ENCODE assay signal across 26 mouse cellular contexts in genomic region chr8:48011871-48012270, GRCm38 (mm10).
"Had no signal": no experiment of that assay in that cellular context is flagged by ENCODE, and none has a peak within 500 bp of the region (broad histone marks: within the 10 kb centered on the region; RNA-seq: fewer than 3 reads in every experiment).

No protein-coding gene starts in this region.

- H3K4me3 ChIP-seq: gastrocnemius, adult 2 months; heart, adult 2 months; heart, embryonic 12.5 days; hindbrain, embryonic 10.5 days; hindbrain, embryonic 12.5 days; intestine, embryonic 15.5 days; layer of hippocampus, adult 2 months; left cerebral cortex, adult 2 months; limb, embryonic 13.5 days; limb, embryonic 15.5 days; liver, embryonic 12.5 days had no signal

- ATAC-seq: hindbrain, embryonic 16.5 days; inflammation-experienced regulatory T-cells, adult 6 months; intestine, embryonic 15.5 days; intestine, postnatal 0 days; liver, embryonic 12.5 days had no signal

- H3K36me3 ChIP-seq: heart, embryonic 12.5 days; hindbrain, embryonic 10.5 days; hindbrain, embryonic 12.5 days; intestine, embryonic 15.5 days; limb, embryonic 13.5 days; limb, embryonic 15.5 days; liver, embryonic 12.5 days had no signal

- H3K4me2 ChIP-seq: heart, embryonic 12.5 days; hindbrain, embryonic 12.5 days; hindbrain, embryonic 14.5 days; intestine, embryonic 15.5 days; limb, embryonic 13.5 days; limb, embryonic 15.5 days; liver, embryonic 12.5 days had no signal

- DNase-seq: gastrocnemius, adult 2 months; gastrocnemius, postnatal 10 days; gastrocnemius, postnatal 25 days; heart, adult 2 months; heart, postnatal 10 days; heart, postnatal 4 days; kidney, adult 18-20 months; kidney, adult 8-10 months; kidney, postnatal 10 days; kidney, postnatal 25 days; kidney, postnatal 4 days; left cerebral cortex, postnatal 4 days had no signal

- H3K27me3 ChIP-seq: heart, embryonic 12.5 days; hindbrain, embryonic 12.5 days; intestine, embryonic 15.5 days; limb, embryonic 13.5 days; limb, embryonic 15.5 days; liver, embryonic 12.5 days had no signal

- H3K27ac ChIP-seq: gastrocnemius, adult 2 months; heart, adult 2 months; hindbrain, embryonic 10.5 days; hindbrain, embryonic 12.5 days; hindbrain, embryonic 14.5 days; intestine, embryonic 15.5 days; layer of hippocampus, adult 2 months; left cerebral cortex, adult 2 months; limb, embryonic 13.5 days; limb, embryonic 15.5 days; liver, embryonic 12.5 days; liver, embryonic 14.5 days had no signal

- H3K9ac ChIP-seq: heart, embryonic 12.5 days; hindbrain, embryonic 12.5 days; hindbrain, embryonic 14.5 days; intestine, embryonic 15.5 days; limb, embryonic 13.5 days; limb, embryonic 15.5 days; liver, embryonic 12.5 days; liver, embryonic 14.5 days had no signal

- H3K4me1 ChIP-seq: heart, embryonic 12.5 days; hindbrain, embryonic 10.5 days; hindbrain, embryonic 12.5 days; intestine, embryonic 15.5 days; limb, embryonic 13.5 days; limb, embryonic 15.5 days; liver, embryonic 12.5 days had no signal

- H3K9me3 ChIP-seq: hindbrain, embryonic 10.5 days; hindbrain, embryonic 12.5 days; intestine, embryonic 15.5 days; limb, embryonic 15.5 days; liver, embryonic 12.5 days had no signal
